Mouse (Mus musculus): ENCODE data around the gene Srl. TPM values are rescaled to one million over a fixed set of nuclear protein-coding genes. Genes with fewer than 3 reads are reported as not detected.
"Not testable (repeated sequence)": the region's sequence is repeated elsewhere in the genome, so short reads cannot be mapped to it uniquely, and the experiment has no call there.

Srl gene
- total and polyA plus RNA-seq, 3 experiments: 14.6 to 15.3 TPM; not detected in 1

DNA sequence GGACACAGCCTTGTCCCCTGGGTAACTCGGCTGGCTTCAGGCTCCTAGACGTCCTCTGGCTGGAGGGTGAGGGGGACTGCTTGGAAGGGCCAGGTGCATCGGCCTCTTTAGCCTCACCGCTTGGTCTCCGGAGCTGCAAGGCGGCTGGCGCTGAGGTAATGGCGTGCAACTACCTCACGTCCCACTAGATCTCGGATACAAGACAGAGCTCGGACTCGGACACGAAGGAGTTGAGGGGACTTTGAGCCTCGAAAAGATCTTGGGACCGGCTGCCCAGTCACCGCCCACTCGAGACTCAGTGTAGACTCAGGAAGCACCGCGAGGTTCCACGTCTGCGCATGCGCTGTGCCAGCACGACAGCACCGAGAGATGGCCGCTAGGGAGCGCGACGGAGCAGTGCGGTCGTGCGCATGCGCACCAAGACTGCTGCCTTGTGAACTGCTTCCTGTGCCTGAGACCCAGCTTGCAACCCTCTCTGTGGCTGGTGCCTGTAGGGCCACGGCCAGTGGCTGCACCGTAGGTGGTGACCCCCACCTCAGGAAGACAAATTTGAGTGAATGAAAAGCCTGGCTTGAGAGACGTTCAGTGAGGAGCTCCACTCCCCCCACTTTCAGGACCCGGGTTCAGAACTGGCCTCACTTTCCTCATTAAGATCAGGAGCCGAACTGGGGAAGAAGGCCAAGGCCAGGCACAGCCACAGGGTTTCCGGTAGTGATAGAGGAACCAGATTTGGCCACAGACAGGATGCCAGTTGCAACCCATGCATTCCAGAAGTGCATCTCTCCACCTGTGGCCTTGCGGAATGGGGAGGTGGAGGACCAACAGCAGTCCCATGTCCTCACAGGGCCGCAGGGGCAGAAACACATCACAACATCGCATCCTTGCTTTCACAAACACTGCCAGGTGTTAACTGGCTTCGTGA lies 66.5 kb downstream of the Srl start (continued):
- TF ChIP-seq MAX (IDR thresholded peaks at IDR 0.05; ENCODE audit: low read length): peak; percentile 60; the same call in 1 of the 2 replicates
- peak; percentile 94 for TF ChIP-seq NELFE (IDR thresholded peaks at IDR 0.05; ENCODE audit: low read depth, low read length)
- no peak for TF ChIP-seq UBTF (IDR thresholded peaks at IDR 0.05; ENCODE audit: borderline replicate concordance, insufficient read depth, low read depth, low read length)
- no peak for TF ChIP-seq BHLHE40 (IDR thresholded peaks at IDR 0.05; ENCODE audit: borderline replicate concordance, low read depth, low read length)
- TF ChIP-seq MXI1 (IDR thresholded peaks at IDR 0.05; ENCODE audit: low read depth, low read length): peak; percentile 63
- no peak for TF ChIP-seq EP300 (IDR thresholded peaks at IDR 0.05; ENCODE audit: low read depth in 1 of 2, low read length in 2 of 2)
- TF ChIP-seq POLR2AphosphoS5 (IDR thresholded peaks at IDR 0.05; ENCODE audit: borderline replicate concordance, low read depth, low read length): peak; percentile 67; the same call in 1 of the 2 replicates
- peak; percentile 80 for TF ChIP-seq ZMIZ1 (IDR thresholded peaks at IDR 0.05; ENCODE audit: low read depth, low read length)
- no peak for TF ChIP-seq ZNF384 (IDR thresholded peaks at IDR 0.05; ENCODE audit: low read depth, low read length)
- TF ChIP-seq ETS1 (IDR thresholded peaks at IDR 0.05; ENCODE audit: low read depth, low read length): no peak
- peak; percentile 29; the same call in 1 of the 2 replicates for TF ChIP-seq TCF12 (IDR thresholded peaks at IDR 0.05; ENCODE audit: low read depth, low read length)

DNA sequence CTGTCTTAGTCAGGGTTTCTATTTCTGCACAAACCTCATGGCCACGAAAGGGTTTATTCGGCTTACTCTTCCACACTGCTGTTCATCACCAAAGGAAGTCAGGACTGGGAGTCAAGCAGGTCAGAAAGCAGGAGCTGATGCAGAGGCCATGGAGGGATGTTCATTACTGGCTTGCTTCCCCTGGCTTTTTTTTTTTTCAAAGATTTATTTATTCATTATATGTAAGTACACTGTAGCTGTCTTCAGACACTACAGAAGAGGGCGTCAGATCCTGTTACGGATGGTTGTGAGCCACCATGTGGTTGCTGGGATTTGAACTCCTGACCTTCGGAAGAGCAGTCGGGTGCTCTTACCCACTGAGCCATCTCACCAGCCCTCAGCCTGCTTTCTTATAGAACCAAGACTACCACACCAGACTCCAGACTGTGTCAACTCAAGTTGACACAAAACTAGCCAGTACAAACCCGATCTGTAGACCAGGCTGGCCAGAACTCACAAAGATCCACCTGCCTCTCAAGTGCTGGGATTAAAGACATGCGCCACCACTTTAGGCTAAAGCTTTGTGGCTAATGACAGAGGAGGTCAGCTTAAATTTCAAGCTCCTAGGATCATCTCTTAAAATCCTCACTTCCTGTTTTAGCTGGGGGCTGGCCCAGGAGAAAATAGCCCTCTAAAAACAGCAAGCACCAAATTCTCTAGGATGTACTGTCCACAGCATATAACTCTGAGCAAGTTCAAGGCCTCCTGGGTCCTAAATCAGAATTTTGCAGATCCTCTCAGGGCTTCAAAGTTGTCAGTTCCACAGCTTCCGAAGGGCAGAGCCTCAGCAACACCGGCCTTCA lies 67.4 kb downstream of the Srl start:
- H3K4me3 ChIP-seq (ENCODE audit: control insufficient read depth in 1 of 2, insufficient read depth in 1 of 2, low read depth in 2 of 2, low read length in 2 of 2): peak overlapping the region; percentile 61 to 72
- peak; percentile 74 for DNase-seq (ENCODE audit: low read depth, low spot score)
- H3K27me3 ChIP-seq (ENCODE audit: control insufficient read depth in 1 of 2, insufficient read depth in 2 of 2, low read length in 2 of 2); H3K9me3 ChIP-seq (replicated peaks; ENCODE audit: insufficient read depth, low read length); H3K79me2 ChIP-seq (ENCODE audit: control insufficient read depth, insufficient read depth, low read length, poor library complexity); H3K36me3 ChIP-seq (ENCODE audit: control insufficient read depth in 1 of 2, insufficient read depth in 2 of 2, low read length in 2 of 2); H3K4me1 ChIP-seq (ENCODE audit: control insufficient read depth in 1 of 2, insufficient read depth in 2 of 2, low read length in 2 of 2): not testable (repeated sequence)
- peak overlapping the region; percentile 72 for H3K9ac ChIP-seq (ENCODE audit: control insufficient read depth, low read depth, low read length, poor library complexity, severe bottlenecking)
- H3K27ac ChIP-seq (ENCODE audit: control insufficient read depth, low read depth, low read length): peak overlapping the region; percentile 56
- TF ChIP-seq ZNF384 (IDR thresholded peaks at IDR 0.05; ENCODE audit: low read depth, low read length) (peak; percentile 71), POLR2A (IDR thresholded peaks at IDR 0.05; ENCODE audit: control insufficient read depth in 1 of 2, insufficient read depth in 1 of 2, low read depth in 1 of 2, low read length in 2 of 2, poor library complexity in 1 of 2) (0 out of 4 replicates have a peak, but pooled peaks of 1 of the 2 experiments have one; percentile 11), MAFK (IDR thresholded peaks at IDR 0.05; ENCODE audit: borderline replicate concordance, low read depth, low read length) (0 out of 2 replicates have a peak, but pooled peaks have one; percentile 10), MXI1 (IDR thresholded peaks at IDR 0.05; ENCODE audit: low read depth, low read length) (peak; percentile 41; the same call in 1 of the 2 replicates), TBP (IDR thresholded peaks at IDR 0.05; ENCODE audit: low read depth, low read length) (peak; percentile 95)

Measured in MEL (cell line).